Mouse (Mus musculus) ovary, adult 18-20 months (tissue): ENCODE measurements around the gene Lmna.

ENCODE experiments used
- DNase-seq: peaks from one replicate; pipeline ENCODE4 v3.0.0; 2022; ENCODE audit warnings: low spot score, mixed read lengths

Lmna gene

DNA sequence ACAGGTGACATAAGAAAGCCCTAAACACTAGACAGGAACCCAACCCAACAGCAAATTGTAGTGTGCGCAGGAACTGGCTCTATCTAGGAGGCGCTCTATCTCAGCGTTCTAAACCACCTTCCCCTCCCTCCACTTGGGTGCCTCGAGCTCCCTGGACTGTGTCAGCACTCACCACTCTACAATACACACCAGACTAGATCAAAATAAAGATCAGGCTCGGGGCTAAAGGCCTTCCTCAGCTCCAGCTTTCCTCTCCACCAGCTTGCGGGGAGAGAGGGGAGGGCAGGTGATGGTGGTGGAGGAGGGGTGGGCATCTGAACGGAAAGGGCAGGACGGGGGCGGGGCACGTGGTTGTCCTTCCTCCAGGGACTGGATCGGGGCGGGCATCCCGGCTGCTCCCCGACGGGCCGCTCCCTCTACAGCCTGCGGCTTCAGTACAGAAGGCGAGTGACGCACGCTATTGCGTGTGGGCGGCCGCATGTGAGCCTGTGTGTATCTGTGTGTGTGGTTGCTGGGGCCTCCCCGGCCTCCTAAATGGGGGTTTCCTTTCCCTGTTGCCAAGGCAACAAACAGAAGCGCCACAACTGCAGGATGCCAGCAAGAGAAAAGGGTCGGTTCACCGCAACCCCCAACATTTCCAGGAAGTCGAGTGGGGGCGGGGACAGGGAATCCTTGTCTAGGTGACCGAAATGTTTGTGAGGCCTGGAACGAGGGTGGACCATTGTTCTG, at the start of gene Lmna:
TSS of gene Lmna (minus strand) at position 265 of the 729 bp plus-strand sequence.
- peak; percentile 94 for DNase-seq

DNA sequence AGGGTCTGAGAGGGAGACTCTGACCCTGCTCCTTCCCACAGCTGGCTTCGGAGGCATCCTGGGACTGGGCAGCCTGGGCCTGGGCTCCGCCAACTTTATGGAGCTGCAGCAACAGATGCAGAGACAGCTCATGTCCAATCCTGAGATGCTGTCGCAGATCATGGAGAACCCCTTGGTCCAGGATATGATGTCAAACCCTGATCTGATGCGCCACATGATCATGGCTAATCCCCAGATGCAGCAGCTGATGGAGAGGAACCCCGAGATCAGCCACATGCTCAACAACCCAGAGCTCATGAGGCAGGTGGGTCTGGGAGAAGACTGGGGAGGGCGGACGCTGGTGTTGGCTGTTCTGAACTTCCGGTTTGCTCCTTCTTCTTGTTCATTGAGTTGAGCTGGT, 46.9 kb upstream of the Lmna start:
- DNase-seq: no peak

DNA sequence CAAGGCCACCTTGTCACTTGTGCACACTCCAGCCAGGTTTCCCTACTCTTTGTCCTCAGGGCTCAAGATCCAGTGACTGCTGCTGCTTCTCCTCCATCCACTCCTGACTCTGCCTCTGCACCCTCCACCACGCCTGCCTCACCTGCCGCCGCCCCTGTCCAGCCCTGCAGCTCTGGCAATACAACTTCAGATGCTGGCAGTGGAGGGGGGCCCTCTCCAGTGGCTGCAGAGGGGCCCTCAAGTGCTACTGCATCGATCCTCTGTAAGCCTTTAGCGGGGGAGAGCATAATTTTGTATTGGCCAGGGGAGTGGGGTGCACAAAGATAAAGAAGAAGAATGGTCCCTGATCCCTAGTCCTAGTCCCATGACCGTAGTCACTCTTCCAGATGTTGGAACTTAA, 46.0 kb upstream of the Lmna start:
- DNase-seq: no peak

GRCm38 (mm10) chr3:88555069-88555605, 45.4 kb upstream of the Lmna start:
- DNase-seq: no peak

DNA sequence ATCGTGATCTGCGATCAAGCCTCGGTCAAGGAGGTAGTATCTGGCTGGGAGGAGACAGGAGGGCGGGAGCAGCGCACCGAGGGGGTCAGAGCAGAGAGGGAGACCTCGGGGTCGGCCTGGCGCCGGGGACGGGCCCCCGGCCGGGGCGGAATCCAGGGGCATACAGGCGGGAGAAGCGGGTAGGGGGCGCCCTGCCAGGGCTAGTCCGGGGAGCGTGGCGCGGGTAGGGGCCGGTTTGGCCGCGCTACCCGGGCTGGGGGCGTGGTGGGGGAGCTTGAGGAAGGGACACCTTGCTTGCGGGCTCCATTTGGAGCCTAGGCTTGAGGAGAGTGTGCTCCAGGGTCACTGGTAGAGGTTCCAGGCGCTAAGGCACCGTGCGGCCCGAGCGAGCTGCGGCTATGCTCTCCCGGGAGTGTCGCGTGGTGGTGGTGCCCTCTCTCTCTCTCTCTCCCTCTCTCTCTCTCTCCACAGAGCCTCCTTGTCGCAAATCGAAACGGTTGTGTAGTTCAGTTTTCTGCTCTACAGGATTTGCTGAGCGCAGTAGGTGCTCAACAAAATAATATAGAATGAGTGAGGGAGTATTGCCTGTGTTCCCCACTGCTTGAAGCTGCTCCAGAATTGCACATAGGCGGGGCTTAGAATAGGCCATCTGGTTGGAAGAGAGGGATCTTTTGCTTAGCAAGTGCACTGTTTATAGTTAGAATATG, 44.3 kb upstream of the Lmna start:
- no peak for DNase-seq

- peak; percentile 85 for DNase-seq
Measured at GRCm38 (mm10) chr3:88553525-88553879, 43.7 kb upstream of the Lmna start, which contains the start of gene Ubqln4. TSS of gene Ubqln4 (plus strand) at chr3:88553758.

- peak; percentile 97 for DNase-seq
Measured at GRCm38 (mm10) chr3:88552676-88553524, 43.1 kb upstream of the Lmna start, which contains the start of gene Lamtor2. TSS of gene Lamtor2 (minus strand) at chr3:88553074.

DNA sequence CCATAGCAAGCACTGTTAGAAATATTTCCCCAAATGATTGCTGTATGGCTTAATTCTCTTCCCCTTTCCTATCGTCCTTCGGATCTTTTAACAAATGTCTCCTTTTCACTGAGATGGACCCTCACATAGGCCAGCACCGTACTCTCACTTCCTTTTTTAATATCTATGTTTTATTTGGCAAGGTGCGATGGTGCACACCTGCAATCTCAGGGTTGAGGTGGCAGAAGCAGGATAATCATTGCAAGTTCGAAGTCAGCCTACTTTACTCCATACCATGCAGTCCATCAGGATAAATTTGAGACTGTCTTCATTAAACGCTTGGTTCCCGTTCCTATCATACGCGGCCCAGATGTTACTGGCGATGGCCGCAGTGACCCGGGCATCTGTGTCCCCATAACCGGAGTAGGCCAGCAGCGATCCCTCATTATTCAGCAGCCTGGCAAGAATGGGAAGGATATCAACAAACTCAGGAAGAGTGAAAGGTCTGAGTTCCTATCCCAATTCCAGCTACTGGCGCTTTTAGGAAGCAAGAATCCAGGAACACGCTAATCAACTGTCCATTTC, 42.4 kb upstream of the Lmna start:
- DNase-seq: no peak

GRCm38 (mm10) chr3:88551586-88551985, 41.8 kb upstream of the Lmna start:
- no peak for DNase-seq

GRCm38 (mm10) chr3:88548180-88548917, 38.6 kb upstream of the Lmna start, which contains the start of gene Rab25:
TSS of gene Rab25 (minus strand) at chr3:88548300.
- no peak for DNase-seq

GRCm38 (mm10) chr3:88546674-88547418, 37.1 kb upstream of the Lmna start:
- DNase-seq: no peak

DNA sequence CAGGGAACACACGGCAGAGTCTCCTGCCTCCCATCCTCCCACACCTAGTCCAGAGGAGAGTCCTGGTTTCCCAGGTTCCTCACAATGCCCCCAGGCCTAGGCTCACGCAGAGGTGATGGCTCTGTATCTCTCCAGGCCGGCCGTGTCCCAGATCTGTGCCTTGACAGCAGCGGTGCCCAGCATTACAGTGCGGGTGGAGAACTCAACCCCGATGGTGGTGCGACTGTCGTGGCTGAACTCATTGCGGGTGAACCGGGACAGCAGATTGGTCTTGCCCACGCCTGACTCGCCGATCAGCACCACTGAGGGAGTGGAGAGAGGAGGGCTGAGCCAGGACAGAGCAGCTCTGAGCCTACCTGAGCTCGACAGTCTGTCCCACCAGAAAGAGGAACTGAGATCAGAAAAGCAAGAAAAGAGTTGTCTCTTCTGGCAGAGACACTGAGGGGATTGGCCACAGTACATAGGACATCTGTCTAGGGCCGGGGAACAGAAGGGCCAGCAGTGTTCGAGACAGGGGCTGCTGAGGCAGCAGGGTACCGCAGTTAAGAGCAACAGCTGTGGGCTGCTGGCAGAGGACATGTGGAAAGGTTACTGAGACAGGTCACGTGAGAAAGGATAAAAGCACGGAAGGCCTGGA, 35.3 kb upstream of the Lmna start:
- DNase-seq: no peak

DNA sequence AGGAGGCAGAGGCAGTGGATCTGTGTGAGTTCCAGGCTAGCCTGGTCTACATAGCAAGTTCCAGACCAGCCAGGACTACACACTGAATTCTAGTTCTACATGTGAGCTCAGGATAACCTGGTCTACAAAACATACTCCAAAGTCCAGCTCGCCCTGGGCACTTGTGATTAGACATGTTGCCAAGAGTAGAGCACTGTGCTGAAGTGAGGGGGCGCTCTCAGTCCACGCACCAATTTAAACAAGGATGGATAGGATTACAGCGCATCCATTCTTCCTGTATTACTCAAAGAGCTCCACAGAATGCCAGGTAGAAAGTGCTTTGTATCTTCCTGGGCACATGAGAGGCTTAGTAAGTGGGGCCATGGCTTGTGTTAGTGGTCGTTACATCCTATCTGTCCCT, 34.8 kb upstream of the Lmna start:
- no peak for DNase-seq

DNA sequence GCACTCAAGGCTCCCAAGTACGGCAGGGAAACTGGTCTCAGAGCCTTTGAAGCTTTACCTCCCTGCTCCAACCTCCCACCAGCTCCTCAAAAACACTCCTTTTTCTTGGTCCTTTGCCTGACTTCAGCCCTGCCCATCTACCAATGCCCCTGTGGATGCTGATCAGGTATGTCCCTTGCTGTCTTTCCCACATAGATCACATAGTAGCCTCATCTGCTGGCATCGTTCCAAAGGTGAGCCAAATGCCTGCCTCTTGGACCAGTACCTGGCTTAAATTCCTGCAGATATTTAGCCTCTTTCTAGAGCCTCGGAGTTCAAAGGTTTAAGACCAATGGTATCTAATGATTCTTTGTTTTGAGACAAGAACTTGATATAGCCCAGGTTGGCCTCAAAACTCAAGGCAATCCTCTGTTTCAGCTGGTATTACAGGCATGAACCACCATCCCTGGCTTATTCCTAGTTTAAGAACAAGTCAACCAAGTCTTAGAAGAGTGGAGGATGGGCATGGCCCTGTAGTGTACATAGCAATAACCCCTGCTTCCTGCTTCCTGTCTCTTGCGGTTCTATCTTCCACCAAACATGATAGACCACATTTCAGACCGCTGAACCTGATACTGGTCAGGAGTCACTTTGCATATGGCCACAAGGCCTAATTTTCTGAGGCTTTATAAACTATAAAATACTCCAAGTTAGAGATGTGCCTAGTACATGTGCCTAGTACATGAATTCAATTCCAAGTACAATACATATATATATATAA, 34.1 kb upstream of the Lmna start:
- DNase-seq: no peak

DNA sequence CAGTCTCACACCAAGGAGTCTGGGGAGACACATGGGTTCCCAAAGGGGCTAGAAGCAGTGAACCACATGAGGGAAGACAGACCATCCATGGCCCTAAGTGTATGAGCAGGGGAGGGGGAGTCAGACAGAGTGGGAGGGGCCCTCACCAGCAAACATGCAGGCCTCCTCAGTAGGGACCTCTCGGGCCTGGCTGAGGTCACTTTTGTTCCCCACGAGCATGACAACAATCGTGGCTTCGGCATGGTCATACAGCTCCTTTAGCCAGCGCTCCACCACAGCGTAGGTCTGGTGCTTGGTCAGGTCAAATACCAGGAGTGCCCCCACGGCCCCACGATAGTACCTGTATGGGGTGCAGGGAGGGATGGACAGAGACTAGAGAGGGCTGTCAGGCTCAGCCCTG, 33.4 kb upstream of the Lmna start:
- no peak for DNase-seq

DNA sequence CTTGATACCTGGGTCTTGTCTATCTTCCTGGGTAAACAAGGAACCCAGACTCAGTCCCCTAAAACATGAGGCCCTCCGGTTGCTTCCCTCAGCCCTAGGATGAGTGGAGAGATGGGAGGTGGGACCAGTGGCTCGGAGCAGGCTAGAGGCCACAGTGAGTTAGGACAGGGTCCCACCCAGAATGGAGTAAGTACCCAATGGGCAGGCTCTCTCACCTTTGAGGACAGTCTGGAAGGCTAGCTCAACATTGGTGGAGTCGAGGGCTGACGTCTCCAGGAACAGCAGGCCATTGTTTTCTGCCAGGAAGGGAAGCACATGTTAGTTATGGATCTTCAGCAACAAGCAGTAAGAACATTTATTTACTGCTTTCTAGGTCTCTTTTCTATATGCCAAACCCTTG, 32.7 kb upstream of the Lmna start:
- DNase-seq: no peak

DNA sequence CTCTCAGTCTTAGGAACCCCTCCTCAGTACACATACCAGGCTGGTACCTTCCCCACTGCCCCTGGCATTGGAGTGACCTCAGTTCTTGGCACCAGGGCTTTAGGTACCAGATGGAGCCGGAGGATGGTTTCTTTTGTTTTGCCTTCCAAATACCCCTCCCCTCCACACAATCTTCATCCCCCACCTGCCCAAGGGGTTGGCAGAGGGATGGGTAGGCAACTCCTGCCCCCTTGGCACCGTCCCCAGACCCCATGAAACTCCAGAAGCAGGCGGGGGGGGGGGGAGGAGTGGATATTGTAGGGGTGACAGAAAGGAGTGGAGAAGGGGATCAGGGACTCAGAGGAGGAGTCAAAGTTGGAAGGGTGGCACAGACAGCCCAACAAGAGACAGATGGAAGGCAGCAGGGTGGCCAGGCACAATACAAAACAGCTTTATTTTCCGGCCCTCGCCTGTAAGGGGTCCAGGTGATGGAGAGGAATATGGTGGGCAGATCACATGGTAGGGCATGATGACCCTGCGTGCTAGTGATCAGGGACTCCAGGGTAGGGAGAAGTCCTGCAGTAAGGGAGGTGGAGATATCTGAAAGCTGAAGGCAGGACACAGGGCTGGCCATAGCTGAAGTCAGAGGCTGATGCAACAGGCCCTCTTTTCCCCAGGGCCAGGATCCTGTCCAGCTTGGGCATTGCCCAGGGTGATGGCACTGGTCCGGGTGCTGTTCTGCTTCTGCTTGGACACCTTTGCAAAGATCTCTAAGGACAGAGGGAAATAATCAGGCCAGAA, 32.1 kb upstream of the Lmna start:
- DNase-seq: no peak

DNA sequence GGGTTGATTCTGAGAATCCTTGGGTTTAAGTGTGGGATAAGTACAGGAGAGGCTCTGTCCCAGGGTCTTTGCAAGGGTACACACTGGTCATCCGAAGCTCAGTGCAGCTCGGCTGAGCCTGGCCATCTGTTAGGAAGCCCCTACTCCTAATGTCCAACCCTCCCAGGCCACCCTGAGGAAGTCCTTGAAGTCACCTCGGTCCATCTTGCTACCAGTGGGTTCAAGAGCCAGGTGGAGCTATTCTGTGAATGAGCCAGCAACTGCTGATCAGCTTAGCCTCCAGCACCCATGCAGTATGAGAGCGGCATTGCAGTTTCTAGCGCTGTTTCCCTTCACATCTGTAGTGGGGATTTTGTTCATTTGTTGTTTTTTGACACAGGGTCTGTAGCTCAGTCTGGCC, 30.3 kb upstream of the Lmna start:
- no peak for DNase-seq

- DNase-seq: no peak
Measured at GRCm38 (mm10) chr3:88539397-88539796, 29.6 kb upstream of the Lmna start.
